Mouse (Mus musculus) embryonic fibroblast, embryonic 13.5 days (primary cell): ENCODE results near the gene Stra8.

Experiments used
- CTCF ChIP-seq: IDR thresholded peaks from 2 replicates; pipeline ENCODE4 v1.5.1; 2011; ENCODE audit warnings: mild to moderate bottlenecking, control low read depth, low read length, moderate library complexity, borderline replicate concordance; ENCODE audit not compliant: insufficient read depth
- POLR2A ChIP-seq: IDR thresholded peaks from 2 replicates; pipeline ENCODE4 v1.6.1; 2011; ENCODE audit warnings: low read depth, mild to moderate bottlenecking, control low read depth, low read length, moderate library complexity

GRCm38 (mm10) chr6:34965819-34966539 lies 46.0 kb downstream of the Stra8 start:
- no peak for TF ChIP-seq CTCF
- TF ChIP-seq POLR2A, result no peak
